Comparison of ENCODE assay signal across 15 mouse cellular contexts in the genomic region with DNA sequence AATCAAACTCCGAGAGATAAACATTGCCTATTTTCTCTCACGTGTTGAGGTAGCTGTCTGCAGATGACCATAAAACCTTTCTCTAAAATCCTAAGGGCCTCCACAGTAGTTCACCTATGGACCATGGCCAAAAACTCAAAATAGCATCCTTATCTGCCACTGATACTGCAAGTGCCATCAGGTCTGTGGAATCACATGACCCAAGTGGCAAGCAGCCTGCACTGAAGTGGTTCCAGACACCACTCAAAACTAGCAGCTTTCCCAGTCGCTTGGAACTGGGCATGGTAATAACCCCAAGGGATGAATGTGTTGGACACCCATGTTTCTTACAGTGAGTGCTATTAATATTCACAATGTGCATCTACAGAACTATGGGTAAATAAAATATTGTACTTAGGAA.
A peak's percentile ranks its signal among the peaks of the same experiment; 100 is the strongest.
DNase-seq lines count a peak whose midpoint lies in the region; ATAC-seq and TF ChIP-seq lines count a peak whose summit lies in the region.
"Had no signal": no experiment of that assay in that cellular context is flagged by ENCODE, and none has a peak within 500 bp of the region (broad histone marks: within the 10 kb centered on the region; RNA-seq: fewer than 3 reads in every experiment).

No protein-coding gene starts in this region.

- H3K4me1 ChIP-seq in cerebellum, adult 2 months (ENCODE audit: control insufficient read depth, insufficient read depth, low read length) = no peaks in the 10 kb centered on the region
- H3K4me1 ChIP-seq: embryonic facial prominence, embryonic 12.5 days; hindbrain, embryonic 10.5 days; midbrain, embryonic 12.5 days; neural tube, embryonic 12.5 days had no signal

- no peak for TF ChIP-seq POLR2A in cerebellum, adult 2 months (IDR thresholded peaks at IDR 0.05; ENCODE audit: borderline replicate concordance, insufficient read depth, low read length)

- 20% methylated on average over 3 of the region's 3 CpGs for WGBS in cerebellum, adult 2 months

- H3K27me3 ChIP-seq in cerebellum, adult 2 months (ENCODE audit: control insufficient read depth, insufficient read depth, low read length) = no peaks in the 10 kb centered on the region
- H3K27me3 ChIP-seq: CH12.LX; embryonic facial prominence, embryonic 12.5 days; midbrain, embryonic 12.5 days; neural tube, embryonic 12.5 days had no signal

- H3K27ac ChIP-seq in cerebellum, adult 2 months (ENCODE audit: insufficient read depth, low read length) = no peak overlapping the region
- H3K27ac ChIP-seq: embryonic facial prominence, embryonic 12.5 days; hindbrain, embryonic 10.5 days; midbrain, embryonic 12.5 days; neural tube, embryonic 12.5 days had no signal

- no peak overlapping the region for H3K4me3 ChIP-seq in cerebellum, adult 2 months (replicated peaks; ENCODE audit: insufficient read depth, low read depth, low read length)
- H3K4me3 ChIP-seq: embryonic facial prominence, embryonic 12.5 days; hindbrain, embryonic 10.5 days; midbrain, embryonic 12.5 days; neural tube, embryonic 12.5 days had no signal

- intact Hi-C loops in heart, postnatal 36 days (cut with DNase I) = loop anchor here (5.0 kb wide), 2 partner anchors 121 to 449 kb away; no protein-coding TSS in a partner anchor

- ATAC-seq in erythroblast, adult 5-6 weeks (replicated peaks; ENCODE audit: low FRiP score, poor library complexity, severe bottlenecking) = no peak

- no peak for TF ChIP-seq CTCF in cerebellum, adult 2 months (IDR thresholded peaks at IDR 0.05; ENCODE audit: borderline replicate concordance, insufficient read depth, low read depth, low read length)

- DNase-seq in adipocyte (ENCODE audit: low spot score) (peak; percentile 16), liver (no peak)
- peak; percentile 13 to 56 for DNase-seq in cerebellum, adult 2 months
- peak; percentile 81 for DNase-seq in heart, adult 8-10 months (ENCODE audit: low spot score)
- DNase-seq in heart, postnatal 36 days = peak; percentile 75 to 76
- DNase-seq in T-cell, adult 2 months (ENCODE audit: low spot score) = no peak
- DNase-seq in kidney, adult 11 months = no peak
- DNase-seq: kidney, adult 18-20 months; thymus, postnatal 25 days had no signal

Comparison
In these comparisons a context has a peak if more than half of its experiments do, and no peak if none do; other contexts are left out.
1. DNase-seq: peak in adipocyte (single experiment), cerebellum, adult 2 months (2 of 2), heart, adult 8-10 months (single experiment) and heart, postnatal 36 days (2 of 2); none in T-cell, adult 2 months (single experiment), liver (single experiment) and kidney, adult 11 months (single experiment).